Mouse (Mus musculus): Measurements from ENCODE around the gene Ube4a. TPM values are rescaled to one million over a fixed set of nuclear protein-coding genes. Genes with fewer than 3 reads are reported as not detected.

Gene Ube4a
- polyA plus RNA-seq, 1 experiment, result 37.4 TPM

DNA sequence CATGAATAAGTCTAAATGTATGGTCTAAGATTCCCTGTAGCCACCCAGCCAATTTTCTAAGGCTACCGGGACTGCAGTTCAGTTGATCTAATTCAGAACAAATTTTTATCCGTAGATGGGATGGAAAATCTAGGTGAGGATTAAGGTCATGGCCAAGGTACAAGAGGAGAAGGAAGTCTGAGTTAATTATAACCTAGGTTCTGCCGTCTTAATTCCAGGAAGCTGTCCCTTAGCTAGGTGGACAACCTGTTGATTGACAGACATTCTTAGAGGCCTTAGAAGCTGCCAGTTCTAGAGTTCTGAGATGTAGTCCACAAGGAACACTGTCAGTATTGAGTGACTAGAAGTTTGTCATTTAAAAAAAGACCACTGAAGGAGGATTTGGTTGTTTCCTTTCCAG is 65.7 kb downstream of the Ube4a start:
- Histone ChIP-seq H3K36me3 (ENCODE audit: control insufficient read depth, insufficient read depth, low read length, poor library complexity, severe bottlenecking) (no peaks in the 10 kb centered on the region), H3K27me3 (ENCODE audit: control insufficient read depth, insufficient read depth, low read length, poor library complexity, severe bottlenecking) (no peaks in the 10 kb centered on the region), H3K9me3 (replicated peaks; ENCODE audit: control insufficient read depth, insufficient read depth, low read length, poor library complexity, severe bottlenecking) (no peaks in the 10 kb centered on the region), H3K4me3 (ENCODE audit: low read depth, low read length) (no peak overlapping the region), H3K27ac (ENCODE audit: insufficient read depth, low read length) (no peak overlapping the region), H3K9ac (ENCODE audit: low read depth, poor library complexity, severe bottlenecking) (no peak overlapping the region), H3K4me1 (ENCODE audit: control insufficient read depth, insufficient read depth, low read length) (no peaks in the 10 kb centered on the region)
- TF ChIP-seq EP300 (IDR thresholded peaks at IDR 0.05; ENCODE audit: insufficient read depth, low read depth, low read length) (no peak), POLR2A (IDR thresholded peaks at IDR 0.05; ENCODE audit: insufficient read depth, low read length) (no peak), CTCF (IDR thresholded peaks at IDR 0.05; ENCODE audit: low read depth, low read length) (no peak)

DNA sequence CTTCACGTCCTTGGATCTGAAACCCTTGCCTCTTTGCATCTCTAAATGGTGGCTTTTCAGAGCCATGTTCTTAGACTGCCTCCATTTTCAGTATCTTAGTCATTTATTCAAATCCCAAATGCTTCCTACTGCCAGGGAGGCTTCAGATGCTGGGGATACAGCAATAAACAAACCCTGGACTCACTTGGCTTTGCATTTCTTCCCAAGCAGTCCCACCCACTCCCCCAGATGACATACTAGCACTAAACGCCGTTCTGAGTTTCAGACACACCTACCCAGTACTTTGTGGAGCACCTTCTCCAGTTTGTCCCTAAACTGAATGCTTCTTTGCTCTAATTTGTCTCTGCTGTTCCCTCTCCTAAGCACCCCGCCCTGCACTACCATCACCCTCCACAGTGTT is 68.4 kb downstream of the Ube4a start:
- Histone ChIP-seq H3K27ac (ENCODE audit: insufficient read depth, low read length) (no peak overlapping the region), H3K36me3 (ENCODE audit: control insufficient read depth, insufficient read depth, low read length, poor library complexity, severe bottlenecking) (no peaks in the 10 kb centered on the region), H3K9ac (ENCODE audit: low read depth, poor library complexity, severe bottlenecking) (no peak overlapping the region), H3K4me3 (ENCODE audit: low read depth, low read length) (no peak overlapping the region), H3K4me1 (ENCODE audit: control insufficient read depth, insufficient read depth, low read length) (no peaks in the 10 kb centered on the region), H3K9me3 (replicated peaks; ENCODE audit: control insufficient read depth, insufficient read depth, low read length, poor library complexity, severe bottlenecking) (no peaks in the 10 kb centered on the region), H3K27me3 (ENCODE audit: control insufficient read depth, insufficient read depth, low read length, poor library complexity, severe bottlenecking) (no peaks in the 10 kb centered on the region)
- TF ChIP-seq CTCF (IDR thresholded peaks at IDR 0.05; ENCODE audit: low read depth, low read length) (no peak), EP300 (IDR thresholded peaks at IDR 0.05; ENCODE audit: insufficient read depth, low read depth, low read length) (no peak), POLR2A (IDR thresholded peaks at IDR 0.05; ENCODE audit: insufficient read depth, low read length) (no peak)

DNA sequence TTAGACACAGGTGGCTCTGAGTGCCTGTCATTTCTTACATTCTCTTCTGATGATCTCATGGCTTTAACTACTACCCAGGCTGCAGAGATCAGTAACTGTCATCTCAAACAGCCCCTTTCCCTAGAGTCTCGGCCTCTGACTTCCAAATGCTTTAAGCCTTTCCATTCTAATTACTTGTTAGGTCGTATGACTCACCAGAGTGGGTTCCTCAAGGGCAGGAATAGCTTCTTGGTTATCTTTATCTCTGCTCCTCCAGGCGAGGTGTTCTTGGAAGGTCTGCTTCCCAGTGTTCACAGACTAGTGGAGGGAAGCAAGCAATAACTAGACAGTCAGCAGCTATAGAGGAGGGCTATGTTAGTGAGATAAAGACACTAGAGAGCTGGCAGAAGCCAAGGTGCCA is 72.7 kb downstream of the Ube4a start:
- H3K36me3 ChIP-seq (ENCODE audit: control insufficient read depth, insufficient read depth, low read length, poor library complexity, severe bottlenecking), result no peaks in the 10 kb centered on the region
- no peak for TF ChIP-seq EP300 (IDR thresholded peaks at IDR 0.05; ENCODE audit: insufficient read depth, low read depth, low read length)
- TF ChIP-seq POLR2A (IDR thresholded peaks at IDR 0.05; ENCODE audit: insufficient read depth, low read length), result no peak
- TF ChIP-seq CTCF (IDR thresholded peaks at IDR 0.05; ENCODE audit: low read depth, low read length), result no peak
- no peaks in the 10 kb centered on the region for H3K9me3 ChIP-seq (replicated peaks; ENCODE audit: control insufficient read depth, insufficient read depth, low read length, poor library complexity, severe bottlenecking)
- no peak overlapping the region for H3K27ac ChIP-seq (ENCODE audit: insufficient read depth, low read length)
- no peak overlapping the region for H3K4me3 ChIP-seq (ENCODE audit: low read depth, low read length)
- no peak overlapping the region for H3K9ac ChIP-seq (ENCODE audit: low read depth, poor library complexity, severe bottlenecking)
- no peaks in the 10 kb centered on the region for H3K4me1 ChIP-seq (ENCODE audit: control insufficient read depth, insufficient read depth, low read length)
- no peaks in the 10 kb centered on the region for H3K27me3 ChIP-seq (ENCODE audit: control insufficient read depth, insufficient read depth, low read length, poor library complexity, severe bottlenecking)

DNA sequence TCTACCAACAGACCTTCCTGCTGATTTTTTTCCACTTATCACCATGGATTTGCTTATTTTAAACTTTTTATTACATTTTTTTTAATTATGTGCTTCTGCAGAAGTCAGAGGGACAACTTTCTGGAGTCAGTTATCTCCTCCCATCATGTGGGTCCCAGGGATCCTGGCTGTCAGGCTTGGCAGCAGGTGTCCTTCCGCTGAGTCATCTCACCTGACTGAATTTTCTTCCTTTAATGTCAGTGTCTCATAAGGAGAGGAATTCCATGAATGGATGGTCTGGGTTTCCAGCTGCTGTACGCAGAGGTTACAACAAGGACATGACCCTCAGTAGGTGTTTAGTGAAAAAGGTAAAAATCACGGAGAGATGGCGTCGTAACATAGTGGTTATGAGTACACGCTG is 74.2 kb downstream of the Ube4a start:
- no peak overlapping the region for H3K4me3 ChIP-seq (ENCODE audit: low read depth, low read length)
- TF ChIP-seq CTCF (IDR thresholded peaks at IDR 0.05; ENCODE audit: low read depth, low read length), result no peak
- TF ChIP-seq EP300 (IDR thresholded peaks at IDR 0.05; ENCODE audit: insufficient read depth, low read depth, low read length), result peak; percentile 54; the same call in 1 of the 2 replicates
- H3K27me3 ChIP-seq (ENCODE audit: control insufficient read depth, insufficient read depth, low read length, poor library complexity, severe bottlenecking), result no peaks in the 10 kb centered on the region
- no peaks in the 10 kb centered on the region for H3K36me3 ChIP-seq (ENCODE audit: control insufficient read depth, insufficient read depth, low read length, poor library complexity, severe bottlenecking)
- no peak overlapping the region for H3K27ac ChIP-seq (ENCODE audit: insufficient read depth, low read length)
- no peak overlapping the region for H3K9ac ChIP-seq (ENCODE audit: low read depth, poor library complexity, severe bottlenecking)
- no peaks in the 10 kb centered on the region for H3K9me3 ChIP-seq (replicated peaks; ENCODE audit: control insufficient read depth, insufficient read depth, low read length, poor library complexity, severe bottlenecking)
- no peaks in the 10 kb centered on the region for H3K4me1 ChIP-seq (ENCODE audit: control insufficient read depth, insufficient read depth, low read length)

DNA sequence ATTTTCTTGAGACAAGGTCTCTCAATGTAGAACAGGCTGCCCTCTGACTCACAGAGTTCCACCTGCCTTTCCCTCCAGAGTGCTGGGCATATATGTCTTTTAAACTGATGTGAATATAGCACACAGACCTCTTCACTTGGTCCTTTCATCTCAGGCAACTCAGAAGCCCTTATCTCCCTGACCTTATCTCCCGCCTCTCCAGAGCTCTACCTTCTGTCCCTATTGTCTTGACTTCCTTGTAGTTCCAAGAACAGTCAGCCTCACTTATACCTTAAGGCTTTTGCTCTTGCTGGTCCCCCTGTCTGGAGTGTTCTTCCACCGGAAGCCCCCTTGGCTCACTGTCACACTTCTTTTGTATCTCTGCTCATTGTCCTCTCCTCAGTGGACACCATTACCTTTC is 75.3 kb downstream of the Ube4a start:
- Histone ChIP-seq H3K4me1 (ENCODE audit: control insufficient read depth, insufficient read depth, low read length) (no peaks in the 10 kb centered on the region), H3K27me3 (ENCODE audit: control insufficient read depth, insufficient read depth, low read length, poor library complexity, severe bottlenecking) (no peaks in the 10 kb centered on the region), H3K9ac (ENCODE audit: low read depth, poor library complexity, severe bottlenecking) (no peak overlapping the region), H3K4me3 (ENCODE audit: low read depth, low read length) (no peak overlapping the region), H3K9me3 (replicated peaks; ENCODE audit: control insufficient read depth, insufficient read depth, low read length, poor library complexity, severe bottlenecking) (no peaks in the 10 kb centered on the region), H3K36me3 (ENCODE audit: control insufficient read depth, insufficient read depth, low read length, poor library complexity, severe bottlenecking) (no peaks in the 10 kb centered on the region), H3K27ac (ENCODE audit: insufficient read depth, low read length) (no peak overlapping the region)
- TF ChIP-seq CTCF (IDR thresholded peaks at IDR 0.05; ENCODE audit: low read depth, low read length) (no peak), POLR2A (IDR thresholded peaks at IDR 0.05; ENCODE audit: insufficient read depth, low read length) (no peak), EP300 (IDR thresholded peaks at IDR 0.05; ENCODE audit: insufficient read depth, low read depth, low read length) (no peak)

DNA sequence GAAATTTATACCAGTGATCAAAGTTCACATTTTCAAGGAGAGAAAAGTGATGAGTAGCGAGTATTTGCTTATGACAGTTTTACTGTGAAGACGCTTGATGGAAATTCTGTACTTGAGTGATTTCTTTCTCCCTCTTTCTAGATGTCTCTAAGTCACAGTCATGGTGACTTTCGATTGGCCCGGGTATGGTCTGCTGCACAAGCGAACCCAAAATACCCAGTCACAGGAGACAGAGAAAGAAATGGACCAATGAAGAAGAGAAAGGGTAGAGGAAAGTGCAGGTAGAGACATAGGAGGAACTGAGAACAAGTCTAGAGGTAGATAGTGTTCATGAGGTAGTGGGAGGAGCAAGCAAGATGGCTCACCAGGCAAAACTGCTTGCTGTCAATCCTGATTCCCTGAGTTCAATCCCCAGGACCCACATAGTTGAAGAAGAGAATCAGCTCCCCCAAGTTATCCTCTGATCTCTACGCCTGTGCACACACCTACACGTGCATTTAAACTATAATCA is 77.2 kb downstream of the Ube4a start:
- no peaks in the 10 kb centered on the region for H3K36me3 ChIP-seq (ENCODE audit: control insufficient read depth, insufficient read depth, low read length, poor library complexity, severe bottlenecking)
- H3K27ac ChIP-seq (ENCODE audit: insufficient read depth, low read length), result no peak overlapping the region
- no peak overlapping the region for H3K4me3 ChIP-seq (ENCODE audit: low read depth, low read length)
- H3K9me3 ChIP-seq (replicated peaks; ENCODE audit: control insufficient read depth, insufficient read depth, low read length, poor library complexity, severe bottlenecking), result no peaks in the 10 kb centered on the region
- no peak for TF ChIP-seq CTCF (IDR thresholded peaks at IDR 0.05; ENCODE audit: low read depth, low read length)
- no peak for TF ChIP-seq POLR2A (IDR thresholded peaks at IDR 0.05; ENCODE audit: insufficient read depth, low read length)
- TF ChIP-seq EP300 (IDR thresholded peaks at IDR 0.05; ENCODE audit: insufficient read depth, low read depth, low read length), result no peak
- no peaks in the 10 kb centered on the region for H3K4me1 ChIP-seq (ENCODE audit: control insufficient read depth, insufficient read depth, low read length)
- H3K9ac ChIP-seq (ENCODE audit: low read depth, poor library complexity, severe bottlenecking), result no peak overlapping the region
- no peaks in the 10 kb centered on the region for H3K27me3 ChIP-seq (ENCODE audit: control insufficient read depth, insufficient read depth, low read length, poor library complexity, severe bottlenecking)

All from ES-Bruce4 (cell line).